Mouse (Mus musculus): ENCODE data around the gene Apopt1.

GRCm38 (mm10) chr12:111743419-111743818, 30.4 kb downstream of the Apopt1 start:
- TF ChIP-seq CTCF (IDR thresholded peaks at IDR 0.05; ENCODE audit: control insufficient read depth, insufficient read depth, insufficient read length), result no peak
- no peak for TF ChIP-seq MYOD1 (IDR thresholded peaks at IDR 0.05; ENCODE audit: control insufficient read depth, insufficient read length, low read depth)
- TF ChIP-seq FOSL1 (IDR thresholded peaks at IDR 0.05; ENCODE audit: insufficient read depth, low read length, poor library complexity, severe bottlenecking), result no peak

Data from C2C12 (cell line).